Mouse (Mus musculus) CH12.LX (cell line): ENCODE data around the gene Ccdc144b. TPM values are rescaled to one million over a fixed set of nuclear protein-coding genes. Genes with fewer than 3 reads are reported as not detected.
A peak's percentile ranks its signal among the peaks of the same experiment; 100 is the strongest.

Experiments
- DNase-seq: peaks from one replicate; pipeline ENCODE4 v3.0.0-alpha.2; 2013; ENCODE audit errors: extremely low read depth
- H3K27ac ChIP-seq: 2 replicates; pipeline ENCODE4 v1.5.1; 2012; ENCODE audit warnings: low read depth, mild to moderate bottlenecking, control low read depth, moderate library complexity; ENCODE audit not compliant: insufficient read depth
- H3K27me3 ChIP-seq: replicated peaks from 2 replicates; pipeline ENCODE3; 2012; ENCODE audit warnings: inconsistent platforms
- H3K36me3 ChIP-seq, 2 experiments: replicated peaks in 1 of 2; 2 replicates each; pipeline versions ENCODE3 to v1.6.1; 2012; ENCODE audit warnings: inconsistent platforms in 1 of 2, low read length in 1 of 2, mild to moderate bottlenecking in 1 of 2, mixed read lengths in 1 of 2, moderate library complexity in 1 of 2; ENCODE audit not compliant: control insufficient read depth in 1 of 2, insufficient read depth in 1 of 2
- H3K4me1 ChIP-seq, 2 experiments: 2 replicates each; pipeline ENCODE4 v1.6.1; 2012; ENCODE audit warnings: inconsistent platforms in 1 of 2, moderate library complexity in 1 of 2; ENCODE audit not compliant: insufficient read depth in 2 of 2, control insufficient read depth in 1 of 2
- H3K4me2 ChIP-seq: 2 replicates; pipeline ENCODE4 v1.6.1; 2012; ENCODE audit warnings: low read depth, mild to moderate bottlenecking, control low read depth; ENCODE audit not compliant: poor library complexity, insufficient read depth, severe bottlenecking
- H3K4me3 ChIP-seq, 3 experiments: fragments of 150-350 bp in 1 of 3; sonication (generic) in 1 of 3; replicated peaks in 1 of 3; 2 replicates each; pipeline versions ENCODE3 to v1.5.1; 2011 to 2012; ENCODE audit warnings: low read depth in 2 of 3, low read length in 2 of 3, mild to moderate bottlenecking in 2 of 3, moderate library complexity in 2 of 3, control low read depth in 1 of 3, improper control_type of control experiment in 1 of 3, inconsistent platforms in 1 of 3, mixed read lengths in 1 of 3; ENCODE audit not compliant: poor library complexity in 1 of 3
- H3K79me2 ChIP-seq: replicated peaks from 2 replicates; pipeline ENCODE4 v1.6.1; 2012; ENCODE audit warnings: mild to moderate bottlenecking, moderate library complexity; ENCODE audit not compliant: control insufficient read depth, poor library complexity, insufficient read depth, severe bottlenecking; ENCODE audit errors: extremely low read depth
- H3K9ac ChIP-seq: 2 replicates; pipeline ENCODE4 v1.6.1; 2012; ENCODE audit warnings: low read depth, mild to moderate bottlenecking, control low read depth, moderate library complexity; ENCODE audit not compliant: insufficient read depth
- H3K9me3 ChIP-seq: replicated peaks from 2 replicates; pipeline ENCODE3; 2012; ENCODE audit warnings: low read length, inconsistent platforms, mixed read lengths
- BHLHE40 ChIP-seq: IDR thresholded peaks from 2 replicates; pipeline ENCODE4 v1.6.1; 2011; ENCODE audit warnings: mild to moderate bottlenecking, low read depth, low read length, improper control_type of control experiment
- CHD1 ChIP-seq: IDR thresholded peaks from 2 replicates; pipeline ENCODE4 v1.6.1; 2012; ENCODE audit warnings: low read depth, low read length, improper control_type of control experiment, inconsistent platforms
- CHD2 ChIP-seq: IDR thresholded peaks from 2 replicates; pipeline ENCODE4 v1.6.1; 2011; ENCODE audit warnings: low read length, improper control_type of control experiment
- CTCF ChIP-seq, 2 experiments: IDR thresholded peaks in 1 of 2; conservative IDR thresholded peaks in 1 of 2; 2 replicates each; pipeline ENCODE4 v1.5.1; 2011 to 2012; ENCODE audit warnings: low read depth in 2 of 2, low read length in 2 of 2, improper control_type of control experiment in 1 of 2, inconsistent platforms in 1 of 2, mild to moderate bottlenecking in 1 of 2, moderate library complexity in 1 of 2
- E2F4 ChIP-seq: IDR thresholded peaks from 2 replicates; pipeline ENCODE4 v1.6.1; 2011; ENCODE audit warnings: low read depth, low read length, improper control_type of control experiment; ENCODE audit not compliant: insufficient replicate concordance
- ETS1 ChIP-seq: conservative IDR thresholded peaks from 2 replicates; pipeline ENCODE4 v1.6.1; 2012; ENCODE audit warnings: low read depth, mild to moderate bottlenecking, inconsistent platforms, low read length, improper control_type of control experiment, moderate library complexity
- HCFC1 ChIP-seq: IDR thresholded peaks from 2 replicates; pipeline ENCODE4 v1.6.1; 2012; ENCODE audit warnings: low read depth, mild to moderate bottlenecking, inconsistent platforms, low read length, improper control_type of control experiment
- JUN ChIP-seq: IDR thresholded peaks from 2 replicates; pipeline ENCODE4 v1.6.1; 2011; ENCODE audit warnings: low read depth, mild to moderate bottlenecking, low read length, improper control_type of control experiment, moderate library complexity; ENCODE audit not compliant: insufficient read depth
- JUND ChIP-seq: conservative IDR thresholded peaks from 2 replicates; pipeline ENCODE4 v1.6.1; 2011; ENCODE audit warnings: low read depth, low read length, improper control_type of control experiment
- KAT2A ChIP-seq: IDR thresholded peaks from 2 replicates; pipeline ENCODE4 v1.6.1; 2012; ENCODE audit warnings: low read length, improper control_type of control experiment, inconsistent platforms; ENCODE audit not compliant: insufficient replicate concordance
- MAX ChIP-seq: IDR thresholded peaks from 2 replicates; pipeline ENCODE4 v1.6.1; 2011; ENCODE audit warnings: low read length, improper control_type of control experiment
- MAZ ChIP-seq: IDR thresholded peaks from 2 replicates; pipeline ENCODE4 v1.6.1; 2012; ENCODE audit warnings: low read depth, mild to moderate bottlenecking, inconsistent platforms, low read length, improper control_type of control experiment, moderate library complexity
- MEF2A ChIP-seq: IDR thresholded peaks from 2 replicates; pipeline ENCODE4 v1.6.1; 2014; ENCODE audit warnings: low read depth, mild to moderate bottlenecking, inconsistent platforms, low read length, improper control_type of control experiment, borderline replicate concordance
- MXI1 ChIP-seq: IDR thresholded peaks from 2 replicates; pipeline ENCODE4 v1.6.1; 2011; ENCODE audit warnings: mild to moderate bottlenecking, low read depth, low read length, improper control_type of control experiment
- MYC ChIP-seq: IDR thresholded peaks from 2 replicates; pipeline ENCODE4 v1.6.1; 2011; ENCODE audit warnings: low read depth, mild to moderate bottlenecking, improper control_type of control experiment, low read length
- NRF1 ChIP-seq: IDR thresholded peaks from 2 replicates; pipeline ENCODE4 v1.6.1; 2014; ENCODE audit warnings: low read depth, mild to moderate bottlenecking, inconsistent platforms, low read length, improper control_type of control experiment, moderate library complexity
- PAX5 ChIP-seq: IDR thresholded peaks from 2 replicates; pipeline ENCODE4 v1.6.1; 2012; ENCODE audit warnings: low read length, inconsistent platforms, mixed read lengths
- POLR2A ChIP-seq: IDR thresholded peaks from 2 replicates; pipeline ENCODE4 v1.6.1; 2011; ENCODE audit warnings: low read depth, mild to moderate bottlenecking, improper control_type of control experiment, low read length
- POLR2AphosphoS2 ChIP-seq: IDR thresholded peaks from 2 replicates; pipeline ENCODE4 v1.6.1; 2011; ENCODE audit warnings: low read depth, low read length, improper control_type of control experiment
- RAD21 ChIP-seq: IDR thresholded peaks from 2 replicates; pipeline ENCODE4 v1.6.1; 2011; ENCODE audit warnings: low read depth, mild to moderate bottlenecking, low read length, improper control_type of control experiment, moderate library complexity
- RCOR1 ChIP-seq: conservative IDR thresholded peaks from 2 replicates; pipeline ENCODE4 v1.6.1; 2012; ENCODE audit warnings: low read depth, mild to moderate bottlenecking, inconsistent platforms, low read length, improper control_type of control experiment
- SIN3A ChIP-seq: IDR thresholded peaks from 2 replicates; pipeline ENCODE4 v1.6.1; 2012; ENCODE audit warnings: low read length, improper control_type of control experiment, inconsistent platforms
- TBP ChIP-seq: conservative IDR thresholded peaks from 2 replicates; pipeline ENCODE4 v1.6.1; 2011; ENCODE audit warnings: low read depth, low read length, improper control_type of control experiment
- TCF12 ChIP-seq: IDR thresholded peaks from 2 replicates; pipeline ENCODE4 v1.6.1; 2014; ENCODE audit warnings: low read depth, mild to moderate bottlenecking, inconsistent platforms, low read length, improper control_type of control experiment
- UBTF ChIP-seq: IDR thresholded peaks from 2 replicates; pipeline ENCODE4 v1.6.1; 2012; ENCODE audit warnings: low read depth, mild to moderate bottlenecking, inconsistent platforms, low read length, improper control_type of control experiment, moderate library complexity
- USF1 ChIP-seq: IDR thresholded peaks from 2 replicates; pipeline ENCODE4 v1.6.1; 2014; ENCODE audit warnings: low read depth, mild to moderate bottlenecking, inconsistent platforms, low read length, improper control_type of control experiment
- USF2 ChIP-seq: conservative IDR thresholded peaks from 2 replicates; pipeline ENCODE4 v1.6.1; 2011; ENCODE audit warnings: low read depth, low read length, improper control_type of control experiment
- ZC3H11A ChIP-seq: IDR thresholded peaks from 2 replicates; pipeline ENCODE4 v1.6.1; 2012; ENCODE audit warnings: low read depth, mild to moderate bottlenecking, inconsistent platforms, low read length, improper control_type of control experiment
- ZKSCAN1 ChIP-seq: IDR thresholded peaks from 2 replicates; pipeline ENCODE4 v1.6.1; 2012; ENCODE audit warnings: low read depth, inconsistent platforms, low read length, improper control_type of control experiment, borderline replicate concordance
- ZMIZ1 ChIP-seq: IDR thresholded peaks from 2 replicates; pipeline ENCODE4 v1.6.1; 2012; ENCODE audit warnings: low read depth, mild to moderate bottlenecking, inconsistent platforms, low read length, improper control_type of control experiment
- ZNF384 ChIP-seq: IDR thresholded peaks from 2 replicates; pipeline ENCODE4 v1.6.1; 2012; ENCODE audit warnings: low read depth, low read length, improper control_type of control experiment, inconsistent platforms
- dilution Hi-C: fragments of 300-500 bp; cut with MboI; formaldehyde crosslinking; loops from 2 replicates; pipeline ENCODE4 v1.14.3; 2020; ENCODE audit warnings: low sequenced_read_pairs; ENCODE audit not compliant: extremely low pct_unique_long_range_greater_than_20kb, extremely low pct_ligation_motif_present
- in situ Hi-C: fragments of 300-500 bp; cut with MboI; formaldehyde crosslinking; loops from 3 replicates; pipeline ENCODE4 v1.14.3; 2019; ENCODE audit warnings: low sequenced_read_pairs, low pct_ligation_motif_present, low pct_unique_long_range_greater_than_20kb, mixed read lengths
- polyA plus RNA-seq: library from polyadenylated mRNA; unstranded; fragments of >175 nt; gene quantifications from 2 replicates; pipeline ENCODE4 v1.2.1, GENCODE M21; 2012; ENCODE audit warnings: low read depth; ENCODE audit not compliant: insufficient read length
- total RNA-seq, 2 experiments: library from RNA; depleted of rRNA; stranded (reverse); fragments of 300-350 nt in 1 of 2; fragments of >200 nt in 1 of 2; gene quantifications; 2 replicates each; pipeline ENCODE4 v1.2.3; 2012 to 2014

Ccdc144b gene
- total and polyA plus RNA-seq, 3 experiments = 0.10 TPM; not detected in 2

GRCm38 (mm10) chr3:36065166-36065565 is 11.8 kb upstream of the Ccdc144b start:
- Histone ChIP-seq H3K4me1 (peaks cover 11 to 54% of the 10 kb centered on the region in 2 experiments), H3K36me3 (peaks cover 13 to 24% of the 10 kb centered on the region in 2 experiments), H3K9ac (peak overlapping the region; percentile 61), H3K27ac (peak overlapping the region; percentile 97), H3K79me2 (peaks cover 39% of the 10 kb centered on the region), H3K27me3 (no peaks in the 10 kb centered on the region), H3K4me3 (peak overlapping the region; percentile 63 to 91 (median 86)), H3K9me3 (no peaks in the 10 kb centered on the region), H3K4me2 (peak overlapping the region; percentile 47)
- in situ Hi-C loops (loop anchor here (10.0 kb wide), 1 partner anchor 370 kb away; no protein-coding TSS in a partner anchor), dilution Hi-C loops (no loop called here)
- peak; percentile 61 for DNase-seq
- TF ChIP-seq CTCF (conservative IDR thresholded peaks at IDR 0.05 in 1 of 2, IDR thresholded peaks at IDR 0.05 in 1 of 2; ENCODE audit: low read depth in 2 of 2, low read length in 2 of 2) (peak in 1 of 2 experiments; percentile 39; a peak in 1 of 4 replicates), TBP (no peak), RAD21 (no peak), MYC (0 out of 2 replicates have a peak, but pooled peaks have one; percentile 0)

DNA sequence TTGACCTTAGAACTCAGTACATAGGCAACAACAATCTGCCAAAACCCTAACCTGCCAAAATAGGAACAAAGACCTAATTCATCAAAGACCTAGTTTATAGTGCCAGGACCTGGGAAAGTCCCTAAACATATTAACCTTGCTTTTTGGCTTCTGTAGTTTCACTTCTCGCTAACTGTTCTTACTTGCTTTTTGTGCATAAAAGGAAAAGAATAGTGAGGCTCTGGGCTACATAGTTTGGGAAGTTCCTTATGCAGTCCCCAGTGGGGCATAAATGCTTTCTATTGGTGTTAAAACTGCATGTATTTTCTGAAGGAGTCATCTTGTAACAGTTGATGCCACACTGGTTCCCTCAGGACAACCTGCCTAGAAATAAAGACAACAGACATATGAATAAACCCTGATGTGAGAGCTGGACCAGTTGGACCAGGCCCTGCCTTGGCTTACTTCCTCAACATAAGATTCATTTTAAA is 11.3 kb upstream of the Ccdc144b start:
- no peaks in the 10 kb centered on the region for H3K9me3 ChIP-seq
- H3K27me3 ChIP-seq = no peaks in the 10 kb centered on the region
- dilution Hi-C loops (no loop called here), in situ Hi-C loops (loop anchor here (10.0 kb wide), 1 partner anchor 370 kb away; no protein-coding TSS in a partner anchor)
- peaks cover 11 to 60% of the 10 kb centered on the region in 2 experiments for H3K4me1 ChIP-seq
- peak overlapping the region; percentile 97 for H3K27ac ChIP-seq
- peak overlapping the region; percentile 61; the same call in 1 of the 2 replicates for H3K9ac ChIP-seq
- H3K4me3 ChIP-seq = no peak overlapping the region
- peaks cover 10 to 18% of the 10 kb centered on the region in 2 experiments for H3K36me3 ChIP-seq
- peak overlapping the region; percentile 47 for H3K4me2 ChIP-seq
- H3K79me2 ChIP-seq = peaks cover 37% of the 10 kb centered on the region
- peak; percentile 89 for DNase-seq
- TF ChIP-seq NRF1 (no peak), CHD1 (no peak), CTCF (conservative IDR thresholded peaks at IDR 0.05 in 1 of 2, IDR thresholded peaks at IDR 0.05 in 1 of 2; ENCODE audit: low read depth in 2 of 2, low read length in 2 of 2) (no peak), SIN3A (no peak), MYC (no peak), BHLHE40 (0 out of 2 replicates have a peak, but pooled peaks have one; percentile 34), MAZ (no peak), MXI1 (no peak), RAD21 (no peak), MEF2A (peak; percentile 72), PAX5 (no peak), RCOR1 (no peak), UBTF (no peak), USF1 (no peak), USF2 (no peak), POLR2A (0 out of 2 replicates have a peak, but pooled peaks have one; percentile 10), ZKSCAN1 (no peak), TBP (peak; percentile 74), ZMIZ1 (no peak; the same call in 1 of the 2 replicates), POLR2AphosphoS2 (no peak), JUN (0 out of 2 replicates have a peak, but pooled peaks have one; percentile 21), KAT2A (no peak), ZNF384 (peak; percentile 33; the same call in 1 of the 2 replicates), MAX (no peak), TCF12 (peak; percentile 45; the same call in 1 of the 2 replicates), E2F4 (no peak; the same call in 1 of the 2 replicates), CHD2 (no peak), JUND (peak; percentile 39; the same call in 1 of the 2 replicates), ZC3H11A (no peak), HCFC1 (no peak), ETS1 (peak; percentile 68)
